Mouse (Mus musculus): ENCODE data around the gene Cox17.

DNA sequence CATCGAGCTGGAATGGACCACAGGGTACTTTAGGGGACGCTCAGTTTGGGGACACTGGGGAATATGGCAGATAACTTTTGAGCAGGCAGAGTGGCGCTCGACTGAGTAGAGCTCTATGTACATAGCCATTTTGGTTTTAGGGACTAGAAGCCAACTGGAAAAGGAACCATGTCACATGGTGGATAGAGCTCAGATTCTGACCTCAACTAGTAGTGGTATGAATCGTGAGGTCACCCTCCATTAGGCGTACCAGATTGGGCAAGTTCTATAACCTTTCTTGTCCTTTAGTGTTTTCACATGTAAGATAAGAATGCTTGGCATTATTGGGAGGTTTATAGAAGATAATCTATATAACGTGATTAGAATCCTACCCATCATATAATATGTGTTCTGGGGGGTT is 43.5 kb downstream of the Cox17 start:
- TF ChIP-seq CTCF (conservative IDR thresholded peaks at IDR 0.05; ENCODE audit: insufficient read depth, insufficient read length, low read depth, low read length) (no peak), POLR2A (IDR thresholded peaks at IDR 0.05; ENCODE audit: low read depth, low read length) (no peak)

All from kidney, adult 2 months (tissue).